Mouse (Mus musculus): ENCODE results near the gene Lmo7.

The Lmo7 gene

GRCm38 (mm10) chr14:101949114-101949513, 219.4 kb downstream of the Lmo7 start:
- peak; percentile 70 for DNase-seq (ENCODE audit: low read depth)

GRCm38 (mm10) chr14:101951107-101951506, 221.3 kb downstream of the Lmo7 start:
- DNase-seq (ENCODE audit: low read depth) = no peak

GRCm38 (mm10) chr14:101953793-101954468, 224.2 kb downstream of the Lmo7 start:
- peak; percentile 11 for DNase-seq (ENCODE audit: low read depth)

GRCm38 (mm10) chr14:101964381-101964780, 234.6 kb downstream of the Lmo7 start:
- DNase-seq (ENCODE audit: low read depth) = no peak

- no peak for DNase-seq (ENCODE audit: low read depth)
Observed at GRCm38 (mm10) chr14:101964956-101965355, 235.2 kb downstream of the Lmo7 start.

- DNase-seq (ENCODE audit: low read depth) = no peak
Observed at GRCm38 (mm10) chr14:101972764-101973163, 243.0 kb downstream of the Lmo7 start.

- no peak for DNase-seq (ENCODE audit: low read depth)
Observed at GRCm38 (mm10) chr14:101973171-101973570, 243.4 kb downstream of the Lmo7 start.

- DNase-seq (ENCODE audit: low read depth) = no peak
Observed at GRCm38 (mm10) chr14:101976021-101976685, 246.4 kb downstream of the Lmo7 start.

Measured in 416B (cell line).